Mouse (Mus musculus) ES-Bruce4 (cell line): ENCODE measurements around the gene Mfn2.

ENCODE experiments used
- CTCF ChIP-seq: IDR thresholded peaks from one replicate; pipeline ENCODE4 v1.8.1; 2011; ENCODE audit warnings: low read depth, low read length
- EP300 ChIP-seq: IDR thresholded peaks from 2 replicates; pipeline ENCODE4 v1.6.1; 2011; ENCODE audit warnings: low read depth, low read length; ENCODE audit not compliant: insufficient read depth

DNA sequence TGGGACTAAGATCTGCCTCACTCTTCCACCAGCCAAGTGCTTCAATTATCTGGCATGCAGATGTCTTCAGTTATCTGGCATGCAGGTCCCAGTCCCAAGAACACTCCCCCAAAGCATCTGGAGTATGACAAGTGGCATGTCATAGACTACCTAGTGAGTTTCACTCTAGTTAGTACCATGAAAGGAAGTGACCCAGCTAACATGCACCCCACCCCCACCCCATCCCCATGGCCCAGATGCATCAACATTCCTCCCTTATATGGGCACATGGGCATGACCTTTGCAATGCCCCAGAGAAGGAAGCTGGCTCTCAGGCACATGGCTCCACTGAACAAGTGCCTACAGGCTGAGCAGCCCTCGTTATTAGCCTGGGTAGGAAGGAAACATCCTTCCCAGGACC lies 8.1 kb downstream of the Mfn2 start:
- TF ChIP-seq CTCF (no peak), EP300 (no peak)
